Mouse (Mus musculus) C2C12 (cell line): ENCODE measurements around the gene Hinfp. TPM values are rescaled to one million over a fixed set of nuclear protein-coding genes. Genes with fewer than 3 reads are reported as not detected.

Experiments used
- H3K27me3 ChIP-seq: one replicate; pipeline ENCODE4 v1.6.1; 2011; ENCODE audit not compliant: control insufficient read depth, insufficient read depth, insufficient read length
- H3K36me3 ChIP-seq: one replicate; pipeline ENCODE4 v1.6.1; 2011; ENCODE audit not compliant: control insufficient read depth, insufficient read depth
- H3K4me3 ChIP-seq: one replicate; pipeline ENCODE4 v1.5.1; 2011; ENCODE audit warnings: mild to moderate bottlenecking, control low read depth; ENCODE audit not compliant: poor library complexity, insufficient read depth, severe bottlenecking
- H3K79me2 ChIP-seq: one replicate; pipeline ENCODE4 v1.6.1; 2011; ENCODE audit not compliant: control insufficient read depth, insufficient read depth
- H3K79me3 ChIP-seq: one replicate; pipeline ENCODE4 v1.6.1; 2011; ENCODE audit warnings: low read depth, control low read depth
- H3ac ChIP-seq: one replicate; pipeline ENCODE3; 2011; ENCODE audit warnings: low read depth; ENCODE audit not compliant: control insufficient read depth, insufficient read length
- CEBPB ChIP-seq: IDR thresholded peaks from one replicate; pipeline ENCODE4 v1.6.1; 2011; ENCODE audit warnings: low read depth, mild to moderate bottlenecking, control low read depth, moderate library complexity
- CTCF ChIP-seq: IDR thresholded peaks from one replicate; pipeline ENCODE4 v1.5.1; 2011; ENCODE audit not compliant: control insufficient read depth, insufficient read depth, insufficient read length
- FOSL1 ChIP-seq: IDR thresholded peaks from one replicate; pipeline ENCODE4 v1.8.0; 2011; ENCODE audit warnings: mild to moderate bottlenecking, low read length; ENCODE audit not compliant: poor library complexity, insufficient read depth, severe bottlenecking
- MAX ChIP-seq: IDR thresholded peaks from one replicate; pipeline ENCODE4 v1.6.1; 2011; ENCODE audit warnings: mild to moderate bottlenecking, control low read depth
- MYOD1 ChIP-seq: IDR thresholded peaks from one replicate; pipeline ENCODE4 v1.6.1; 2011; ENCODE audit warnings: low read depth; ENCODE audit not compliant: control insufficient read depth, insufficient read length
- MYOG ChIP-seq: IDR thresholded peaks from one replicate; pipeline ENCODE4 v1.6.1; 2011; ENCODE audit not compliant: control insufficient read depth, insufficient read length; ENCODE audit errors: extremely low read depth
- USF1 ChIP-seq: IDR thresholded peaks from one replicate; pipeline ENCODE4 v1.6.1; 2011; ENCODE audit warnings: low read depth, mild to moderate bottlenecking, control low read depth, moderate library complexity
- polyA plus RNA-seq: library from polyadenylated mRNA; unstranded; fragments of >200 nt; fragmentation: generic; extraction: Trizol; gene quantifications from one replicate; pipeline ENCODE4 v1.2.1, GENCODE M21; 2012; ENCODE audit warnings: missing spikeins

Gene Hinfp
- polyA plus RNA-seq, 1 experiment = 9.1 TPM

- Histone ChIP-seq H3K4me3 (no peak overlapping the region), H3K27me3 (no peaks in the 10 kb centered on the region), H3K79me3 (peaks cover 2% of the 10 kb centered on the region), H3K79me2 (peaks cover 21% of the 10 kb centered on the region), H3ac (no peak overlapping the region), H3K36me3 (peaks cover 4% of the 10 kb centered on the region)
- TF ChIP-seq USF1 (peak; percentile 33), MAX (no peak), MYOD1 (no peak)
Observed at GRCm38 (mm10) chr9:44317452-44317851, 12.0 kb upstream of the Hinfp start.

GRCm38 (mm10) chr9:44314910-44315309 is 9.4 kb upstream of the Hinfp start:
- Histone ChIP-seq H3K27me3 (no peaks in the 10 kb centered on the region), H3ac (no peak overlapping the region), H3K4me3 (no peak overlapping the region), H3K79me3 (peaks cover 2% of the 10 kb centered on the region), H3K79me2 (peaks cover 21% of the 10 kb centered on the region), H3K36me3 (peaks cover 4% of the 10 kb centered on the region)
- no peak for TF ChIP-seq MYOD1
- TF ChIP-seq CTCF = no peak
- no peak for TF ChIP-seq USF1
- TF ChIP-seq FOSL1 = no peak
- TF ChIP-seq CEBPB = no peak
- TF ChIP-seq MYOG = no peak
- TF ChIP-seq MAX = no peak

GRCm38 (mm10) chr9:44314257-44314547 is 8.7 kb upstream of the Hinfp start:
- Histone ChIP-seq H3K36me3 (peaks cover 4% of the 10 kb centered on the region), H3K27me3 (no peaks in the 10 kb centered on the region), H3K79me3 (no peaks in the 10 kb centered on the region), H3K79me2 (peaks cover 18% of the 10 kb centered on the region), H3K4me3 (no peak overlapping the region), H3ac (no peak overlapping the region)
- no peak for TF ChIP-seq MYOD1
- TF ChIP-seq CEBPB = no peak
- no peak for TF ChIP-seq FOSL1
- TF ChIP-seq MYOG = no peak
- TF ChIP-seq MAX = no peak
- TF ChIP-seq USF1 = no peak
- no peak for TF ChIP-seq CTCF

GRCm38 (mm10) chr9:44313476-44314256 is 8.2 kb upstream of the Hinfp start:
- Histone ChIP-seq H3K79me3 (no peaks in the 10 kb centered on the region), H3K36me3 (peaks cover 4% of the 10 kb centered on the region), H3K79me2 (peaks cover 12% of the 10 kb centered on the region), H3K27me3 (no peaks in the 10 kb centered on the region), H3ac (no peak overlapping the region), H3K4me3 (no peak overlapping the region)
- no peak for TF ChIP-seq FOSL1
- TF ChIP-seq USF1 = no peak
- no peak for TF ChIP-seq MAX
- TF ChIP-seq MYOG = no peak
- no peak for TF ChIP-seq CTCF
- TF ChIP-seq MYOD1 = no peak
- no peak for TF ChIP-seq CEBPB

- H3K79me2 ChIP-seq = no peaks in the 10 kb centered on the region
- no peaks in the 10 kb centered on the region for H3K27me3 ChIP-seq
- no peak overlapping the region for H3K4me3 ChIP-seq
- no peaks in the 10 kb centered on the region for H3K79me3 ChIP-seq
- peaks cover 4% of the 10 kb centered on the region for H3K36me3 ChIP-seq
- no peak overlapping the region for H3ac ChIP-seq
- TF ChIP-seq MYOD1 = no peak
- TF ChIP-seq FOSL1 = no peak
- TF ChIP-seq CTCF = no peak
- no peak for TF ChIP-seq CEBPB
- no peak for TF ChIP-seq MAX
- TF ChIP-seq USF1 = no peak
- TF ChIP-seq MYOG = no peak
Observed at GRCm38 (mm10) chr9:44311136-44312134, 6.0 kb upstream of the Hinfp start.
